Mouse (Mus musculus) embryonic facial prominence, embryonic 11.5 days (tissue): ENCODE data around the gene Prpsap1. TPM values are rescaled to one million over a fixed set of nuclear protein-coding genes. Genes with fewer than 3 reads are reported as not detected.

Experiments used
- ATAC-seq: fragments of 200-750 bp; cut with Nextera tagmentation; replicated peaks from 2 replicates; pipeline ENCODE4 v1.8.0; 2017; ENCODE audit warnings: low read depth; ENCODE audit not compliant: insufficient number of reproducible peaks, low FRiP score, low TSS enrichment
- DNase-seq: peaks from one replicate; pipeline ENCODE4 v3.0.0-alpha.2; 2015; ENCODE audit warnings: low spot score
- H3K27ac ChIP-seq: fragments of 300-500 bp; sonication (generic); replicated peaks from 2 replicates; pipeline ENCODE4 v1.5.1; 2014; ENCODE audit warnings: mild to moderate bottlenecking, low read depth, low read length, control low read depth
- H3K27me3 ChIP-seq: fragments of 300-500 bp; sonication (generic); 2 replicates; pipeline ENCODE4 v1.6.1; 2014; ENCODE audit warnings: mild to moderate bottlenecking, low read length, moderate library complexity, mixed read lengths; ENCODE audit not compliant: control insufficient read depth, insufficient read depth
- H3K36me3 ChIP-seq: fragments of 300-500 bp; sonication (generic); replicated peaks from 2 replicates; pipeline ENCODE4 v1.6.1; 2014; ENCODE audit warnings: low read depth, mild to moderate bottlenecking, low read length, moderate library complexity, mixed read lengths; ENCODE audit not compliant: control insufficient read depth, insufficient read depth
- H3K4me1 ChIP-seq: fragments of 300-500 bp; sonication (generic); 2 replicates; pipeline ENCODE4 v1.6.1; 2014; ENCODE audit warnings: low read length, mixed read lengths; ENCODE audit not compliant: control insufficient read depth, insufficient read depth
- H3K4me2 ChIP-seq: fragments of 300-500 bp; sonication (generic); 2 replicates; pipeline ENCODE4 v1.6.1; 2014; ENCODE audit warnings: low read depth, mild to moderate bottlenecking, control low read depth, low read length, moderate library complexity
- H3K4me3 ChIP-seq: fragments of 300-500 bp; sonication (generic); 2 replicates; pipeline ENCODE4 v1.5.1; 2014; ENCODE audit warnings: low read depth, low read length, control low read depth
- H3K9ac ChIP-seq: fragments of 300-500 bp; sonication (generic); replicated peaks from 2 replicates; pipeline ENCODE4 v1.6.1; 2014; ENCODE audit warnings: mild to moderate bottlenecking, control low read depth, low read length
- H3K9me3 ChIP-seq: fragments of 300-500 bp; sonication (generic); replicated peaks from 2 replicates; pipeline ENCODE4 v1.6.1; 2016; ENCODE audit warnings: mild to moderate bottlenecking, low read length, inconsistent platforms, mixed read lengths; ENCODE audit not compliant: control insufficient read depth
- WGBS: fragments of 180-500 bp; shearing (Covaris S2); extraction: QIAGEN DNeasy Blood & Tissue Kit; methylation state at CpG from one replicate; pipeline ENCODE4 v1.1.7; 2014; 5-methylcytosine and 5-hydroxymethylcytosine counted together
- polyA plus RNA-seq: library from polyadenylated mRNA; unstranded; fragments of >200 nt; fragmentation: Nextera tagmentation; extraction: Ambion mirVana; gene quantifications from 2 replicates; pipeline ENCODE4 v1.2.1, GENCODE M21; 2014

Gene Prpsap1
- polyA plus RNA-seq = 171 and 182 TPM in 2 replicates

GRCm38 (mm10) chr11:116493795-116494252 lies at the start of gene Prpsap1:
TSS of gene Prpsap1 (minus strand) at chr11:116494202.
- 23% methylated on average over 4 of the region's 4 CpGs for WGBS
- no peaks in the 10 kb centered on the region for H3K9me3 ChIP-seq
- no peak within 1 kb of the TSS for H3K4me2 ChIP-seq
- H3K4me3 ChIP-seq = no peak within 1 kb of the TSS
- no peaks in the 10 kb centered on the region for H3K36me3 ChIP-seq
- DNase-seq (peak; percentile 69), ATAC-seq (no peak)
- H3K9ac ChIP-seq = no peak within 1 kb of the TSS
- no peaks in the 10 kb centered on the region for H3K27me3 ChIP-seq
- H3K4me1 ChIP-seq = no peaks in the 10 kb centered on the region
- H3K27ac ChIP-seq = no peak within 1 kb of the TSS

- 87% methylated on average over 4 of the region's 4 CpGs for WGBS
- Histone ChIP-seq H3K9me3 (no peaks in the 10 kb centered on the region), H3K36me3 (peaks cover 18% of the 10 kb centered on the region), H3K9ac (no peak overlapping the region), H3K27me3 (no peaks in the 10 kb centered on the region), H3K27ac (no peak overlapping the region), H3K4me3 (no peak overlapping the region), H3K4me1 (no peaks in the 10 kb centered on the region), H3K4me2 (no peak overlapping the region)
- DNase-seq (peak; percentile 30), ATAC-seq (no peak)
Measured at GRCm38 (mm10) chr11:116543110-116543509, 49.1 kb upstream of the Prpsap1 start.

GRCm38 (mm10) chr11:116541183-116541582 lies 47.2 kb upstream of the Prpsap1 start:
- 94% methylated on average over 11 of the region's 11 CpGs for whole genome bisulfite sequencing
- ATAC-seq (no peak), DNase-seq (no peak)
- Histone ChIP-seq H3K4me2 (no peak overlapping the region), H3K4me3 (no peak overlapping the region), H3K27ac (no peak overlapping the region), H3K9me3 (no peaks in the 10 kb centered on the region), H3K4me1 (no peaks in the 10 kb centered on the region), H3K27me3 (no peaks in the 10 kb centered on the region), H3K36me3 (peaks cover 18% of the 10 kb centered on the region), H3K9ac (no peak overlapping the region)

GRCm38 (mm10) chr11:116538142-116538735 lies 44.2 kb upstream of the Prpsap1 start:
- Histone ChIP-seq H3K27me3 (peaks cover 5% of the 10 kb centered on the region), H3K4me3 (no peak overlapping the region), H3K9ac (no peak overlapping the region), H3K27ac (no peak overlapping the region), H3K4me2 (no peak overlapping the region), H3K4me1 (peaks cover 1% of the 10 kb centered on the region; the same call in 1 of the 2 replicates), H3K9me3 (no peaks in the 10 kb centered on the region), H3K36me3 (peaks cover 14% of the 10 kb centered on the region)
- no peak for DNase-seq
- 65% methylated on average over 12 of the region's 12 CpGs for WGBS
- no peak for ATAC-seq

GRCm38 (mm10) chr11:116537388-116537787 lies 43.4 kb upstream of the Prpsap1 start:
- Histone ChIP-seq H3K4me2 (no peak overlapping the region), H3K9ac (no peak overlapping the region), H3K9me3 (no peaks in the 10 kb centered on the region), H3K27me3 (peaks cover 11% of the 10 kb centered on the region), H3K27ac (no peak overlapping the region), H3K36me3 (peaks cover 14% of the 10 kb centered on the region), H3K4me1 (peaks cover 2% of the 10 kb centered on the region; the same call in 1 of the 2 replicates), H3K4me3 (no peak overlapping the region)
- ATAC-seq = no peak
- WGBS = 64% methylated on average over 5 of the region's 5 CpGs
- no peak for DNase-seq

GRCm38 (mm10) chr11:116536685-116537084 lies 42.7 kb upstream of the Prpsap1 start:
- ATAC-seq (no peak), DNase-seq (no peak)
- no peak overlapping the region for H3K27ac ChIP-seq
- H3K4me3 ChIP-seq = no peak overlapping the region
- 91% methylated on average over 7 of the region's 7 CpGs for WGBS
- no peaks in the 10 kb centered on the region for H3K9me3 ChIP-seq
- peaks cover 14% of the 10 kb centered on the region for H3K36me3 ChIP-seq
- H3K4me1 ChIP-seq = peaks cover 8% of the 10 kb centered on the region
- no peak overlapping the region for H3K9ac ChIP-seq
- no peak overlapping the region for H3K4me2 ChIP-seq
- H3K27me3 ChIP-seq = peaks cover 17% of the 10 kb centered on the region

GRCm38 (mm10) chr11:116534154-116534865 lies 40.3 kb upstream of the Prpsap1 start:
- ATAC-seq = no peak
- peaks cover 18% of the 10 kb centered on the region for H3K27me3 ChIP-seq
- H3K9ac ChIP-seq = no peak overlapping the region
- peak; percentile 90 for DNase-seq
- H3K27ac ChIP-seq = no peak overlapping the region
- H3K4me1 ChIP-seq = peaks cover 8% of the 10 kb centered on the region
- no peaks in the 10 kb centered on the region for H3K9me3 ChIP-seq
- H3K4me2 ChIP-seq = peak overlapping the region; percentile 96
- H3K4me3 ChIP-seq = peak overlapping the region; percentile 44
- peaks cover 4% of the 10 kb centered on the region for H3K36me3 ChIP-seq
- 19% methylated on average over 20 of the region's 20 CpGs for WGBS
